In the genomic region with DNA sequence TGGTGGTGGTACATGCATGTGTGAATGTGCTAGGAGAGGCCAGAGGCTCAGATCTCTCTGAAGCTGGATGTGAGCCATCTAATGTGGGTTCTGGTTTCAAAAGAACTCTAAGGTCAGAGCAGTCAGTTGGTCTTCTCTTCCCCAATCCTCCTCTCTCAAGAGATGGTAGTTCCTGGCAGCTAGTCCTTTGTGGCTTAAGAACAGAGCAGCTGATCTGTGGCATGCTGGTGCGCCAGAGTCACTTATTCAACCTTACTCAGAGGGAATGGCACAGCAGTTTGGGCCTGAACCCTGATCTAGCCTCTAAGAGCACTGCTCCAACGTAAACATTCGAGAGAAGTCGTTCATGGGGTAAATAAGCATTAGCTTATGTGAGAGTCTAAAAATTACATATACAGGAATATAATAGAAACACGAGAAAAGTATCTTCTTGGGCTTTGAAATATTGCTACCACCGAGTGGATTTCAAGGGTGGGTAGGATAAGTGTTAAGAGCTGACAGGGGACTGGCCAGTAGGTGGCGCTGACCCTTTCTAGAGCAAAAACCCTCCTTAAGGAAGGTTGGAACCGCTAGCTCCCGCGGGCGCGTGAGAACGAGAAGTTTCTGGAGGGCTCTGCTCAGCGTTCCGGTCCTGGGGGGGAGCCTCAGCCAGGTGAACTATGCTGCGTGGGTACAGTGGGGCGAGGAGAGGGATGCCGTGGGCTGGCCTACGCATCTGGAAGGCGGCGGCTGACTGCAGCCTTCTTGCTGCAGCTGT, we compare ENCODE assay signal across 8 mouse cellular contexts. TPM values are rescaled to one million over a fixed set of nuclear protein-coding genes. Genes with fewer than 3 reads are reported as not detected.
DNase-seq lines count a peak whose midpoint lies in the region; ATAC-seq and TF ChIP-seq lines count a peak whose summit lies in the region.

Gene Mtf1, plus strand, starts transcription at position 553 of the 757 bp plus-strand sequence.

- peak; percentile 35 for ATAC-seq in G1E (ENCODE audit: extremely low read depth, insufficient number of reproducible peaks, low FRiP score, poor library complexity, severe bottlenecking)
- peak; percentile 77 for ATAC-seq in forebrain, embryonic 15.5 days (replicated peaks)
- ATAC-seq in liver, postnatal 0 days = peak; percentile 74
- ATAC-seq in neural tube, embryonic 13.5 days (ENCODE audit: low read depth) = peak; percentile 87

- peak; percentile 12; the same call in 1 of the 2 replicates for TF ChIP-seq EP300 in liver, postnatal 0 days (IDR thresholded peaks at IDR 0.05; ENCODE audit: low read depth)

- peak; percentile 53 for DNase-seq in G1E (ENCODE audit: low spot score)
- peak; percentile 86 for DNase-seq in cerebellum, adult 11-12 months
- peak; percentile 60 for DNase-seq in heart, postnatal 25 days (ENCODE audit: low spot score)
- DNase-seq in layer of hippocampus, adult 11-12 months (ENCODE audit: low spot score) = peak; percentile 92
- DNase-seq in liver, postnatal 0 days = peak; percentile 91
- DNase-seq in telencephalon, adult 2 months (ENCODE audit: low read depth, low spot score) = peak; percentile 86

- peak within 1 kb of the TSS; percentile 83 for H3K9ac ChIP-seq in forebrain, embryonic 15.5 days (replicated peaks)
- H3K9ac ChIP-seq in liver, postnatal 0 days (replicated peaks) = peak within 1 kb of the TSS; percentile 95
- H3K9ac ChIP-seq in neural tube, embryonic 13.5 days = peak within 1 kb of the TSS; percentile 96

- peak within 1 kb of the TSS; percentile 96 for H3K4me3 ChIP-seq in G1E (ENCODE audit: low read depth, low read length)
- peak within 1 kb of the TSS; percentile 71 for H3K4me3 ChIP-seq in forebrain, embryonic 15.5 days
- H3K4me3 ChIP-seq in liver, postnatal 0 days (ENCODE audit: low read depth, low read length) = peak within 1 kb of the TSS; percentile 94
- H3K4me3 ChIP-seq in neural tube, embryonic 13.5 days = peak within 1 kb of the TSS; percentile 91

- 2% methylated on average over 21 of the region's 21 CpGs for WGBS in forebrain, embryonic 15.5 days
- WGBS in liver, postnatal 0 days (ENCODE audit: insufficient replicate concordance) = 5% methylated on average over 20 of the region's 21 CpGs
- WGBS in neural tube, embryonic 13.5 days = 3% methylated on average over 21 of the region's 21 CpGs

- peaks cover 54% of the 10 kb centered on the region for H3K4me1 ChIP-seq in G1E (ENCODE audit: insufficient read depth, low read depth, low read length)
- peaks cover 16% of the 10 kb centered on the region for H3K4me1 ChIP-seq in forebrain, embryonic 15.5 days
- peaks cover 14% of the 10 kb centered on the region for H3K4me1 ChIP-seq in liver, postnatal 0 days (ENCODE audit: insufficient read depth)
- peaks cover 21% of the 10 kb centered on the region for H3K4me1 ChIP-seq in neural tube, embryonic 13.5 days (replicated peaks)

- peak; percentile 52 for TF ChIP-seq CTCF in G1E (IDR thresholded peaks at IDR 0.05; ENCODE audit: low read depth, low read length)
- peak; percentile 88 for TF ChIP-seq CTCF in liver, postnatal 0 days (IDR thresholded peaks at IDR 0.05; ENCODE audit: low read depth)

- peak within 1 kb of the TSS; percentile 90 for H3K4me2 ChIP-seq in forebrain, embryonic 15.5 days (replicated peaks)
- H3K4me2 ChIP-seq in liver, postnatal 0 days (ENCODE audit: low read depth, low read length) = peak within 1 kb of the TSS; percentile 98
- peak within 1 kb of the TSS; percentile 81 for H3K4me2 ChIP-seq in neural tube, embryonic 13.5 days

- H3K36me3 ChIP-seq in G1E (replicated peaks) = peaks cover 77% of the 10 kb centered on the region
- peaks cover 37% of the 10 kb centered on the region for H3K36me3 ChIP-seq in forebrain, embryonic 15.5 days
- peaks cover 55% of the 10 kb centered on the region for H3K36me3 ChIP-seq in liver, postnatal 0 days (replicated peaks; ENCODE audit: insufficient read depth, low read length)
- peaks cover 58% of the 10 kb centered on the region for H3K36me3 ChIP-seq in neural tube, embryonic 13.5 days

- intact Hi-C loops in heart, postnatal 25 days (cut with DNase I) = loop anchor here (1.0 to 5.0 kb wide), 3 partner anchors 48 to 84 kb away; no protein-coding TSS in a partner anchor

- H3K9me3 ChIP-seq in G1E (replicated peaks) = no peaks in the 10 kb centered on the region
- no peaks in the 10 kb centered on the region for H3K9me3 ChIP-seq in forebrain, embryonic 15.5 days
- H3K9me3 ChIP-seq in liver, postnatal 0 days (ENCODE audit: low read length) = no peaks in the 10 kb centered on the region
- H3K9me3 ChIP-seq in neural tube, embryonic 13.5 days = no peaks in the 10 kb centered on the region

- H3K27me3 ChIP-seq in G1E (ENCODE audit: insufficient read depth, low read length) = no peaks in the 10 kb centered on the region
- no peaks in the 10 kb centered on the region for H3K27me3 ChIP-seq in forebrain, embryonic 15.5 days
- no peaks in the 10 kb centered on the region for H3K27me3 ChIP-seq in liver, postnatal 0 days (ENCODE audit: insufficient read depth, low read length)
- H3K27me3 ChIP-seq in neural tube, embryonic 13.5 days = no peaks in the 10 kb centered on the region

- H3K27ac ChIP-seq in forebrain, embryonic 15.5 days (replicated peaks) = peak within 1 kb of the TSS; percentile 95
- peak within 1 kb of the TSS; percentile 99 for H3K27ac ChIP-seq in liver, postnatal 0 days (ENCODE audit: low read depth)
- peak within 1 kb of the TSS; percentile 97 for H3K27ac ChIP-seq in neural tube, embryonic 13.5 days (replicated peaks)

RNA-seq across cellular contexts. Expression of gene Mtf1, which starts in this region (rescaled TPM):
- total RNA-seq in G1E (2014; fragmentation: Nextera tagmentation) (21.5 and 31.5 TPM in 2 replicates), G1E (2017) (20.7 and 22.5 TPM in 2 replicates)
- polyA plus RNA-seq in G1E (2012) = 7.6 and 9.7 TPM in 2 replicates
- polyA plus RNA-seq in forebrain, embryonic 15.5 days (2015; fragmentation: Nextera tagmentation; extraction: Ambion mirVana) = 12.1 and 13.8 TPM in 2 replicates
- 10 to 100 TPM; 13.7 to 16.5 TPM for total RNA-seq in heart, postnatal 25 days (2021)
- polyA plus RNA-seq in liver, postnatal 0 days (2015; fragmentation: Nextera tagmentation; extraction: Ambion mirVana) = 9.1 and 9.8 TPM in 2 replicates
- 11.7 and 12.2 TPM in 2 replicates for polyA plus RNA-seq in neural tube, embryonic 13.5 days (2015; fragmentation: Nextera tagmentation; extraction: Ambion mirVana)

Comparison
In these comparisons a context has a peak if more than half of its experiments do, and no peak if none do; other contexts are left out.
1. Peak in every context shown above with its lines: DNase-seq, ATAC-seq, H3K4me3 ChIP-seq and H3K27ac ChIP-seq.
2. ATAC-seq: peak in every context shown above with its lines; median percentile 87 in neural tube, embryonic 13.5 days; 77 in forebrain, embryonic 15.5 days; 74 in liver, postnatal 0 days; 35 in G1E.